Mouse (Mus musculus): ENCODE results near the gene Map4k4.

Gene Map4k4

DNA sequence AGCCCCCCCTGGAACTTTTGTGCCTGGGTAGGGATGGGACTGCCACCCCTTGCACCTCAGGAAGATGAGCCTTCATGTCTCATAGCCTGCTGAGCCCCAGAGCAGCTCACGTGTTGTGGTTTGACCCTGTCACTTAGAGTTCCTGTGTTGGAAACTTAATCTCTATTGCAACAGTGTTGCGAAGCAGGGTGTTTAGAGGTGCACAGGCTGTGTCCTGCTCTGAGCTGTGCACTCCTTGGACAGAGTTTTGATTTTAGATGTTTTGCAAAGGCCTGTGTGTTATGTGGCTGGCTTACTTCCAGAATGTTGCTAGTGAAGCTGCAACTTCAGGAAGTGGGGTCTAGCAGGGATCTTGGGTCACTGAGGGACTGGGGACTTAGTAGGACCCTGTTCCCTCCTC lies 4.1 kb upstream of the Map4k4 start:
- in situ Hi-C loops (cut with MboI; ENCODE audit: unreplicated experiment in 2 of 2), result loop anchor here (5.0 to 10.0 kb wide), 2 partner anchors 162 to 164 kb away; no protein-coding TSS in a partner anchor

DNA sequence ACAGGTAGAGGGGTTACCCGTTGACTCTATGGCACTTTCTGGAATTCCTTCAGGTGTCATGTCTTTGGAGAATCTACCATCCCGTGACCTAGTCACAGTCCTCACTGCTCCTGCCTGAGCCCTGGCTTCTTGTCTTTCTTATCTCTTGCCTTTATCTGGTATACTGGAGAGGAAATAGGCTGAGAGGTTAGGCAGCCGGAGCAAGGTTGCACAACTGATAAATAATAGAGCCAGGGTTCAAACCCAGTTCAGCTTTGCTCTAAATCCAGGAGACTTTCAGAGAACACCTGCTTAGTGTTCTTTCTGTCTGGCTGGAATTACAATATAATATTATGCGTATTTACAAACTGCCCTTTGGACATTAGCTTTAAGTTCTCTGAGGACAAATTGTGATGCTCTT lies 2.0 kb upstream of the Map4k4 start:
- in situ Hi-C loops (cut with MboI; ENCODE audit: unreplicated experiment in 2 of 2), result loop anchor here (5.0 to 10.0 kb wide), 2 partner anchors 164 to 166 kb away; no protein-coding TSS in a partner anchor

DNA sequence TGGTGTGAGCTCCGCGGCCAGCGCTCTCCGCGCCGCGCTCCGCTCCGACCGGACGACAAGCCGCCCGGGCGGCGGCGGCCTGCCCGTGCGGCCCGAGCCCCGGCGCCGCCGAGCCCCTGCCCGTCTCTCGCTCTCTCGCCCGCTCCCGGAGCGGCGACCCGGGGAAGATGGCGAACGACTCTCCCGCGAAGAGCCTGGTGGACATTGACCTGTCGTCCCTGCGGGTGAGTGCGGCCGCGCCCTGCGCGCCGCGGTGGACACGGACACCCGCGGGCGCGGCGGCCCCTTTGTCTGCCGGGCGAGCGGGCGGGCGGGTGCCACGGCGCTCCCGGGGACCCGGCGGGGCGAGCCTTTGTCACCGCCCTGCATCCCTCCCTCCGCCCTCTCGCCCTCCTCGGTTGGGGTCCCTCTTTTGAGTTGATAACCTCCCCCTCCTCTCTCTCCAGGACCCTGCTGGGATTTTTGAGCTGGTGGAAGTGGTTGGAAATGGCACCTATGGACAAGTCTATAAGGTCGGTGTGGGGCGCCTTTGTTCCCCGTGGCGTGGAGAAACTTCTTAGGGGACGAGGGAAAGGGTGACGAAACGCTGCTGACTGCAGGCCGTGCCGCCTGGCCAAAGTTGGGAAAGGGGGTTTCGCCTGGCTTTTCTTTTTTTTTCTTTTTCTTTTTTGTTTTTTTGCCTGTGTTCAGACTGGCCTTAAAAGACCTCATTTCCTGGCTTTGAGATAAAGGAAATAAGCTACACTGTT lies 524 bp downstream of the Map4k4 start:
- in situ Hi-C loops (cut with MboI; ENCODE audit: unreplicated experiment in 2 of 2), result loop anchor here in 1 of 2 experiments (10.0 kb wide), 1 partner anchor 326 kb away; the partner anchor contains the start of gene Rnf149

DNA sequence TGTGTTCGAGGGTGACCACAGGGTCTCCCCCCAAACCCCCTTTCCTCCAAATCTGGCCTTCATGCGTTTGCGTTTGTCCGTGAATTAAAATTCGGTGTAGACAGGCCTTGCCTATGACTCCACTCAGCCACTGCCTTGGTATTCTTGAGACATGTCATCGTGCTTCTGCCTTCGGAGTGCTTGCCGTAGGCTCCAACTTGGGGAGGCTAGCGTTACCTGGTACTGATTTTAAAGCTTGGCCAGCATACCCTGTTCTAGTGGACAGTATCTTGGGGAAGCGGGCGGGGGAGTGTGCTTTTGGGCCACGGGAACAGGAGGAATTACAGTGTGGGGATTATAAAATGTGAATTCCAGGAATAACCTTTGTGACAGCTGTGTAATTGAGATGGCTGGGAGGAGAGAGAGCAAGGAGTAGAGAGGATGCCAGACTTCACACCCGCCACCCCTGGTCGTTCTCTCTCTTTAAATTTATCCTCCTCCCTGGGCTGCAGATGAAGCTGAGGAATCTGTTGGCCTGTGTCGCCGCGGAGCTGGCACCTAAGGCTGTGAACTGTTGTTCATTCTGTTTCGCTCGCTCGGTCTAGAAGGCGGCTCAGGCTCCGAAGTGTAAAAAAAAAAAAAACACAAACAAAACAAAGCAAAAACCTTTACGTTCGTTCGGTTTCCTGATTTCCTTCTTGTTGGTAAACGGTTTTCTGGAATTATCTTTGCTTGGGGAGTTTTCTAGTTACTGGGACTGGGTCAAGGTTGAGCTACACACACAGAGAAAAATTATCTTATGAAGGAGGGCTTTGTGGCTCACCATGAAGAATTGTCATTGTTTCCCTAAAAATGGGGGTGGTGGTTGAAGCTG lies 1.4 kb downstream of the Map4k4 start:
- in situ Hi-C loops (cut with MboI; ENCODE audit: unreplicated experiment in 2 of 2), result loop anchor here in 1 of 2 experiments (10.0 kb wide), 1 partner anchor 327 kb away; the partner anchor contains the start of gene Rnf149

DNA sequence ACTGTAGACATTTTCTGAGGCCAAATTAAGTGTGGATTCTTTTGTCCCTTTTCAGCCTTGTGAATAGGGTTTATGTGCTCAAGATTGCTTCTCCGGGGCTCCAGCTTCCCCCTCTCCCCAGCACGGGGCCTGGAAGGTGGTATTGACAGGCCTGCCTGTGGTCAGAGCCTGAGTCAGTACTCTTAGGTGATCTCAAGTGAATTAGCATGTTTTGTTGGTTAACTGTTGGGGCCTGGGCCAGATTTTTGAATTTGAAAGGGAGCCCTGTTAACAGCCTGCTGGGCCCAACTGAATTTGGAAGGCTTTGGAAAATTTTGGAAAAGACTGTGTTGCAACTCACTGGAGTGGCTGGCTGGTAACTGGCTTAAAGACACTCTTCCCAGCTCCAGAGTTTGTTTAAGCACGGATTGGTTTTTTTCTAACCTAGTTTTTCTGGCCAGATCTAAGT lies 2.0 kb downstream of the Map4k4 start:
- in situ Hi-C loops (cut with MboI; ENCODE audit: unreplicated experiment in 2 of 2), result loop anchor here in 1 of 2 experiments (10.0 kb wide), 1 partner anchor 328 kb away; the partner anchor contains the start of gene Rnf149

DNA sequence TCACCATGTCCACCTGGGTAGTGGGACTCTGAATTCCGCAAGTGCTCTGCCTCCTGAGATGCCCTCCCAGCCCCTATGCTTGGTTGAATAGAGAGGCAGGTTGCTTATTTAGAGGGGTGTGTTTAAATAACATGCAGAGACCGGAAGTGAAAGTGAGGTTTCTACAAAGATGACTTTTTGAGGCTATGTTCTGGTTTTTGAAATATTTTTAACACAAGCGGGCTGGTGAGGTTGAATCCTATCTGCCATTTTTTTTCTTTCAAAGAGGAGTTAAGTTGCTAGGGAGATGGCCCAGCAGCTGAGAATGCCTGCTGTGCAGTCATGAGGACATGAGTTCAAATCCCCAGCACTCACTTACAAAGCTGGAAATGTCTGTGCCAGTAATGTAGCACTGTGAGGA lies 4.0 kb downstream of the Map4k4 start:
- in situ Hi-C loops (cut with MboI; ENCODE audit: unreplicated experiment in 2 of 2), result loop anchor here in 1 of 2 experiments (10.0 kb wide), 1 partner anchor 330 kb away; the partner anchor contains the start of gene Rnf149

DNA sequence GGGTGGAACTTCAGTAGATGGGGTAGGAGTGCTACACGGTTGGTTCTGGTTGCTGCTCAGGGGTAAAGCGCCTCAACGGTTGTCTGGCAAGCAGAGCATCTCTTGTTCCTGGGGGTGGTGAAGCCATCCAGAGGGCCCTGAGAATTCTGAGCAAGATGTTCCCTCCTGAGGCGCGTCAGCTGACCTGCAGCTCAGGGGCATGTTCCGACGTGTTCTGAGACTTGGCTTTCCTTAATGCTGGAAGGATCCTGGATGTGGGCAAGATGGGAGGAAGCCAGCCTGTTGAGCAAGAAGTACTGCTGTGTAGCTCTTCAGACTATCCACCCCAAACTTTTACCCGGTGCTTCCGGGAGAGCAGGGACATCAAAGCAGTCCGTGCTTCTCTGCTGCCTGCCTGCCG lies 6.2 kb downstream of the Map4k4 start:
- in situ Hi-C loops (cut with MboI; ENCODE audit: unreplicated experiment in 2 of 2), result loop anchor here in 1 of 2 experiments (10.0 kb wide), 1 partner anchor 332 kb away; the partner anchor contains the start of gene Rnf149

DNA sequence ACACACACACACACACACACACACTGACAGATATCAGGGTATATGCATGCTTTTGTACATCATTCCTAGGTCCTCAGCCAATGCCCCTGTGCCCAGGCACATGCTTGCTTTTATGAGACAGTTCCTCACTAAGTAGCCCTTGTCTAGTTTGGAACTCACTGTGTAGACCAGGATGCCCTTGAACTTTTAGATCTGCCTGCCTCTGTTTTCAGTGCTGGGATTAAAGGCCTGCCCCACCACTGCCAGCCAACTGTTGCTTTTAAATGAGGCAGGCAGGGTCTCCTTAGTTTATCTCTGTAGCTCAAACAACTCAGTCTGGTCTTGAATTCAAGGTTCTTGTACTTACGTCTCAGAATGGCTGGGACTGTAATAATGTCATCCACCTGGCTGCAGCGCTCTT lies 8.3 kb downstream of the Map4k4 start:
- in situ Hi-C loops (cut with MboI; ENCODE audit: unreplicated experiment in 2 of 2), result loop anchor here in 1 of 2 experiments (10.0 kb wide), 1 partner anchor 334 kb away; the partner anchor contains the start of gene Rnf149

DNA sequence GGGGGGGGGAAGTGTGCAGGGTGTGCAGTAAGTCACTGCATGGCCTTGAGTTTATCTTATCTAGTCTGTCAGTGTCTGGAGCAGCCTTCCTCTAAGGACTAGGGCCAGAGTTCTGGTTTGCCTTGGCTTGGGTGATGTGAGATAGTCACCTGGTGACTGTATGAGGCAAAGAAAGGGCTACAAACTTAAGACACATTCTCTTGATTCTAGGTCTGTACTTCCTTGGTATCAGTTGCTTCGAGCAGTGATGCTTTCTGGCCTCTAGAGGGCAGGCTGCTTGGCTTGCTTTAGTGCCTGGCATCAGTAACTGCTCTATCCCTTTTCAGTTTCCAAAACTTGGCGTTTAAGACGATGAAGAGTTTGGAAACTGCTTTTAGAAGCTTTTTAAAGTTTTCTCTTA lies 10.7 kb downstream of the Map4k4 start:
- in situ Hi-C loops (cut with MboI; ENCODE audit: unreplicated experiment in 2 of 2), result no loop called here

DNA sequence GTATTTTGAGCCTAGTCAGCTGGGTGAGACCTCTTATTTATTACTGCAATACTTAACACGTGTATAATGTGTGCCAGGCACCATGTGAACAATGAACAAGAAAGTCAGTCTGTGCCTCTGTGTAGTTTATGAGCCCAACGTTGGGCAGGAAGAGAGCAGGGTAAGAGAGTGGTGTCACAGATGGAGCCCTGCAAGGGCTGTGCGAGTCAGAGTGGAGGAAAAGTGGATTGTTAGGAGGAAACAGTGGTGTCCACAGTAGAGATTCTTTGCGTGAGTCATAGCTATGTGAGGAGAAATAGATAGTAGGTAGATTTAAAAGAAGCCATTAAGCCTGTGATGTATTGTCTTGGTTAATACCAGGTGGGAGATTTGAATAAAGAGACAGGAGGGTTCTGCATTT lies 12.5 kb downstream of the Map4k4 start:
- in situ Hi-C loops (cut with MboI; ENCODE audit: unreplicated experiment in 2 of 2), result no loop called here

DNA sequence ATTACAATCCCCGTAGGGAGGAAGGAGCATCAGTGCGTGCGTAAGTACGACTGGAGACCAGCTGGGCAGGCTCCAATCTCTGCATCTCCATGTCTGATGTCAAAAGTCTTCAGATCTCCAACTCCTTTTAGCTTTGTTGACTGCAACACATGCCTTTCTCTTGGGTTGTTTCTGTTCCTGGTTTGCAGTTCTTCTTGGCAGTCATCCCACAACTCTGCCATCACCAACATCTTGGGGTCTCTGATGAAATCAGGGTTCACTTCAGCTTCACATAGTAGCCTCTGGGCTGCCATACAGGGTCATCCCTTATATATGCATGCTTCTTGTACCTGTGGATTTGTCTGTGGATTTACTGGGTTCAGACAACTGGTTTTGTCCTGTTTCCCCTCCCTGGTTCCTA lies 15.4 kb downstream of the Map4k4 start:
- in situ Hi-C loops (cut with MboI; ENCODE audit: unreplicated experiment in 2 of 2), result no loop called here

DNA sequence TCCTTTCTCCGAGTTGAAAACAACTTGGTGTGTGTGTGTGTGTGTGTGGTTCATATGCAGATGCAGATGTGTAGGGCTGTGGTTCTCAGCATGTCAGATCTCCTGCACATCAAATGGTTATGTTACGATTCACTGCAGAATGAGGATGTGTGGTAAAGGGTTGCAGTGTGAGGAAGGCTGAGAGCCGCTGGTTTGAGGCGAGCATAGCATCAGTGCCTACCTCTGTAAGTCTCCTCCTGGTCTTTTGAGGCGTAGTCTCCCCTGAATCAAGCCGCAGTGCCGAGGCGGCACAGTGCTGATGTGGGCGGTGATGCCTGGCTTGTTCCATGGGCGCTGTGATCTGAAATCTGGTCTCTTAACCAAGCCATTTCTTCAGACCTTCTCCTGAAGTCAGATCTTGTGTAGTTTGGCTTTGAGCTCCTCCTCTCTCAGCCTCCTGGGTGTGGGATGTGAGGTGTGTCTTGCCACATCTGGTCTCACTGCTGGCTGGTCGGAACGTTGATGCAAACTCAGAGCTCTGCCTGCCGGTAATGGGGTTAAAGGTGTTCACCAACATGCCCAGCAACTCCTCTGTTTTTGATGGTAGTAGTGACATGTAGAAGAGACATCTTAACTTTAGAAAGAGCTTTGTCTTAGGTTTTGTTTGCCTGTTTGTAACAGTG lies 17.3 kb downstream of the Map4k4 start:
- in situ Hi-C loops (cut with MboI; ENCODE audit: unreplicated experiment in 2 of 2), result no loop called here

DNA sequence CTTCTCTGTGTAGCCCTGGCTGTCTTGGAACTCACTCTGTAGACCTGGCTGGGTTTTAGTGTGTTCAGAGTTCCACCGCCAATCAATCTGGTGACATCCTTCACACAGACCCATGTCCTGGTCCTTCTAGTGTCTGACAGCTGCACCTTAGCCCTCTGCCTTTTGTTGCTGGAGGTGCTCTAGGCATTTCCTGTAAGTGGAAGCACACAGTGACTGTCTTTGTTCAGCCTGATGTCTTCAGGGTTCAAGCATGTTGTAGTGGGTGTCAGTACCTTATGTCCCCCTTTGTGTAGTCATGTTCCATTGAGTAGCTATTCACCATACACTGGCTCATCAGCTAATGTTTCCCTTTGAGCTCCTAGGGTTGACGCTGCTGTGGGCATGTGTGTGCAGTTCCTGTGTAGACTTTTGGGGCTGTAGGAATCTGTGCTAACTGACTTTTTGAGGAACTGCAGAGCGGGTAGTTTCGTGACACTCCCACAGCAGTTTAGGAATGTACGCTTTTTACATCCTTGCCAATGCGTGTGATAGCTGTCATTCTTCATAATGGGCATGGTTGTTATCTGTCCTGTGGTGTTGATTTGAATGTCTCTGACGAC lies 17.9 kb downstream of the Map4k4 start:
- in situ Hi-C loops (cut with MboI; ENCODE audit: unreplicated experiment in 2 of 2), result no loop called here

DNA sequence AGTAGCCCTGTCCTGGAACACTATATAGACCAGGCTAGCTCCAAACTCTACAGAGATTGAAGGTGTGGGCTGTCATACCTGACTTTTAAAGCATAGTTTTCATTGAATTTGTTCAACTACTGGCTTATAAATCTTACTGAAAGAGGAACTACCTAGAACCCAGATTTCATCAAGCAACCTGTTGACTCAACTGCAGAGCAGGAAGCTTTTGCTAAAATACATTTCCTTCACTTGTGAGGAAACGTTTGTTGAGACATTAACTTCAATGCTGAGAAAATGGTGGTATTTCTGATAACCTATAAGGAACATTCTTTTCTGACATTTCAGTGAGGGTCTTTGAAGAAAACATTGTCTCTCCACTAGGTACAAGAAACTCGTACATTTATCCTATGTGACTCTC lies 19.9 kb downstream of the Map4k4 start:
- in situ Hi-C loops (cut with MboI; ENCODE audit: unreplicated experiment in 2 of 2), result loop anchor here in 1 of 2 experiments (10.0 kb wide), 1 partner anchor 386 kb away; the partner anchor contains the start of gene Cnot11

DNA sequence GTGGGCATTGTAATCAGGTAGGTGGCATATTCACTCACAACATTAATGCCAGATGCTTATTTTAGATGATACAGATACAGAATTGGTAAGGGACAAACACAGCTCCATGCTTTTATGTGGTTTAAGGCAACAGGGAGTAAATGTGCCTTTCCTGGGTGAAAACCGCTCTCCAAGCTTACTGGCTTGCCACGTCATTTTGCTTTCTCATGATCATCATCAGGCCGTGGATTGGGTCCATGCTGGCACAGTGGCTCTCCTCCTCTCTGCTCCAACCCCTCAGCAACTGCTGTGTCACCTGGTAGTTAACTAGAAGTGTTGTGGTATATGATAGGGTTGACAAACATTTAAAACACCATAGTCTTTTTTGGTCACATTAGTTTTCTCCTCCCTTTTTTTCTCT lies 21.3 kb downstream of the Map4k4 start:
- in situ Hi-C loops (cut with MboI; ENCODE audit: unreplicated experiment in 2 of 2), result loop anchor here in 1 of 2 experiments (10.0 kb wide), 1 partner anchor 387 kb away; the partner anchor contains the start of gene Cnot11

DNA sequence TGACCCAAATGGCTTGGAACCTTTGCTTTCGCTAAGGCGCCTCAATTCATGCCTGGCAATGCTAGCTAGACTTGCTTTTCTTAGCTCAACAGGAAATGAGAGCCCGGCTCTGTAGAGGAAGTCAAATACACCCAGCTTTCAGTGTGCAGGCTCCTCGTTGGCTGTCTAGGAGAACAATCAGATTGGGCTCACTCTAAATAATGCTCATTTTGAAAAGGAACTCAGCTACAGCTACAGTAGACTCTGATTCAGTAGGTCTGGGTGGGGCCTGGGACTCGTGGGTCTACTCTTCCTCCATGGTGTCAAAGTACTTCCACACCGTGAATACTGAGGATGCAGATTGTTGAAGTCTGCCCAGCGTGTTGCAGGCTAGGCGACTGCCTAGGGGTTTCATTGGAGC lies 22.0 kb downstream of the Map4k4 start:
- in situ Hi-C loops (cut with MboI; ENCODE audit: unreplicated experiment in 2 of 2), result loop anchor here in 1 of 2 experiments (10.0 kb wide), 1 partner anchor 388 kb away; the partner anchor contains the start of gene Cnot11

DNA sequence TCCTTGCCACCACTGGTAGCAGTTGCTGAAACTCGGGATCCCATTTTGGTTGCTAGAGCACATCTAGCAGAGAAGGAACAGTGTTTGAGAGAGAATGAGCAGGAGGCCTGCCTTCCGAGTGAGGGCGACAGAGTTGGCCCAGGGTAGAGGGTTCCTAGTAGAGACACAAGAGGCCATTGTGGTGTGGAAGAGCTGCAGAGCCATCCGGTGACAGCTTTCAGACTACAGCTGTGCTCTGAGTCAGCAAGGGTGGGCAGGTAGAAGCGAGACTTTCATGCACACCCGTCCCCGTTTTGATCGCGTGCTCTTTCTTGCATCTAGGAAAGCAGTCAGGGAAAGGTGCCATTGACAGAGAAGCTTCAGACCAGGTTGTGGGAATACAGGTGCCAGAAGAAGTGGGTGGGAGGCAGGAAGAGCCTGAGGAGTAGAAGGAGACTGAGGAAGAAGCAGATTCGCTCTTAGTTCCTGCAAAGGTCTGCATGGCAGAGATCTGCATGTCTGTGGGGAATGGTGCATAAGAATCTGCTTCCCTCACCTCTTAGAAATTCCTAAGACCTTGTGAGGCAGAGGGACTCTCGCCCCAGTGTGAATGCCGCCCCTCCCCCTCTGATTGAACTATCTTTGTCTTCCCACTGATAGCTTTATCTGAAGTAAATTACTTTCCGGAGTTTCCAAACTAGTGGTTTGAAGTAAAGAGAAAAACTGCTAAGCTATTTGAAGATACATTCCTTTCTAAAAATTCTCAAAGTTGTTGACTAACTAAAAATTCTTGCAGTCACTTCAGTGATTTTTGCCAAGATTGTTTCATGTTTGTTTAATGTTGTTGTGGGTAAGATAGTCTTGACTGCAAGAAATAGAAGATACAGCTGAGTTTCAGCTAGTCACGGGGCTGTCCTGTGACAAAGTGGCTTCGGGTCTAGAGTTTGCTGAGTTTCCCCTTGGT lies 23.0 kb downstream of the Map4k4 start:
- in situ Hi-C loops (cut with MboI; ENCODE audit: unreplicated experiment in 2 of 2), result loop anchor here in 1 of 2 experiments (10.0 kb wide), 1 partner anchor 389 kb away; the partner anchor contains the start of gene Cnot11

DNA sequence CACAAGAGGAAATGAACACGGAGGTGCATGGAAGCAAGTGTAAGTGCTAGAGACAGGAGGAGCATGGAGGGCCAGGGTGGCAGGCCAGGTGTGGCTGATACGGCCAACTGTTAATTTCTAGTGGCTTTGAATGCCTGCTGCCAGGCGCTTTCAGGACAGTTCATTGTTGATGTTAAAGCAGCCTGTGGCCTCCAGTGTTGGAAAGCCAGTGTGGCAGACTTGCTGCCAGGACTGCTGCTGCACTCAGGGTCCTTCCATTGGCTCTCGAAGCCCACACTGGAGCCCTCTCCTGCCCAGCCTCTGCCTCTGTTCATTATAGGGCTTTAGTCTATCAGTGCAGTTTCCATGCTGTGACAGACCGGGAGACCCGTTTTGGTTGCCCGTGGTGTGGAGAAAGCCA lies 30.3 kb downstream of the Map4k4 start:
- in situ Hi-C loops (cut with MboI; ENCODE audit: unreplicated experiment in 2 of 2), result no loop called here
